Mouse (Mus musculus) cortical plate, adult 2 months (tissue): ENCODE data around the gene Rbm28.

ENCODE experiments used
- CTCF ChIP-seq: fragments of 200-500 bp; IDR thresholded peaks from 2 replicates; pipeline ENCODE4 v1.5.1; 2011; ENCODE audit warnings: mild to moderate bottlenecking, control low read depth, low read length; ENCODE audit not compliant: insufficient read depth; ENCODE audit errors: extremely low read depth
- POLR2A ChIP-seq: fragments of 200-500 bp; IDR thresholded peaks from 2 replicates; pipeline ENCODE4 v1.6.1; 2011; ENCODE audit warnings: mild to moderate bottlenecking, low read length, control low read depth; ENCODE audit not compliant: insufficient read depth; ENCODE audit errors: extremely low read depth

DNA sequence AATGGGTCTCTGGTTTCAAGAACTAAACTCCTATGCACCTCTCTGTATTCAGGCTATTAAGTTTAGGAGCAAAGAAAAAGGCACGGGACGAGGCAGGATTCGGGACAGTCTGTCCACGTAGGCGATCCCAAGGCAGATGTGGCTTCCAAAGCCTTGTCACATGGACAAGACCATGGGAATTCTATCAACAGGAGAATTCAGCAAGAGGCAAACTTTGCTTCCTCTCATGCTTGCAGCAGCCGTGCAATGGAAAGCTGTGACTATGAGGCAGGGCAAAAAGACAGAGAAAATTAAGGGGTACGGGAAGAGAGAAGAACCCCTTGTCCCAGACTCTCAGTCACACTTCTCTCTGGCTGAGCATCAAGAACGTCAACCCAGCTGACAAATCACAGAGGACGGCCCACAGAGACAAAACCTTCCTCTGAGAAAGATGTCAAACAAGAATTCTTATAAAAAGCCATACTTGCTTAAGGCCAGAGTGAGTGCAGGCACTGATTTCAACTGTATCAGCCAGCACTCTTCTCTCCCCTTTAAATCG, 82.9 kb downstream of the Rbm28 start:
- TF ChIP-seq POLR2A: no peak
- TF ChIP-seq CTCF: no peak
